Mouse (Mus musculus) cerebellum, postnatal 14 days (tissue): Measurements from ENCODE around the gene Cdh4.

Experiments
- DNase-seq, 2 experiments: peaks; one replicate each; pipeline ENCODE4 v3.0.0; 2021; ENCODE audit warnings: mixed read lengths in 2 of 2

Cdh4 gene

DNA sequence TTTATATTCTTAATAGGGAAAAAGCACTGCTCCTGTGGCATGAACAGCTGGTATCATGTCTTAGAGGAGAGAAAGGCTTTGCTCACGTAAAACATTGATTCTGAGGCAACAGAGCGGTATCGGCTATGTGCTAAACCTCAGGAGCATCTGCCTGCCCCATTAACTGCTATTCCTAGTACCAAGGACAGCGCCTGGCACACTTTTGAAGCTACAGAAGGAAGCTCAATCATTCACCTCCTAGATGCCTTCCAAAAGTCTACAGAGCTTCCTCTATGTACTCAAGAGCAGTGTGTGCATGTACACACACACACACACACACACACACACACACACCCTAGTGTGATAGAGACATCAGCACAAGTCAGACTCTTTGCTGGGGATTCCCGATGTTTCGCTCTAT is 34.4 kb downstream of the Cdh4 start:
- no peak for DNase-seq

DNA sequence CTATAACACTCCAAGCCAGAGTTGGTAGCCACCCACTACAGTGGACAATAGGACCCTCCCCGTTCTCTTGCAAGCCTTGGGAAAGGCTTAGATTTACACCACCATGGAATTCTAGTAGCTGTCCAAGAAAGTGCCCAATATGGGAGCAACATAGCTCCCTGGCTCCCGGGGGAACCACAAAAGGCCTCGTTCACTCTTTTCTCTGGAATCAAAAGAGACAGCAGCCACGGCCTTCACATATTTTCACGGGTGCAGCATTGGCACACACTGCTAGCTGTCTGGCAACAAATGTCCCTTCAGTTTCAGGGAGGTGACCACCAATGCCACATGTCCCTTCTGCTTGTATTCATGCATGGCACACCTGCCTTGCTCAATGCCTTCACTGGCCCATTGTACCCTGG is 38.6 kb downstream of the Cdh4 start:
- peak; percentile 25 to 36 for DNase-seq

DNA sequence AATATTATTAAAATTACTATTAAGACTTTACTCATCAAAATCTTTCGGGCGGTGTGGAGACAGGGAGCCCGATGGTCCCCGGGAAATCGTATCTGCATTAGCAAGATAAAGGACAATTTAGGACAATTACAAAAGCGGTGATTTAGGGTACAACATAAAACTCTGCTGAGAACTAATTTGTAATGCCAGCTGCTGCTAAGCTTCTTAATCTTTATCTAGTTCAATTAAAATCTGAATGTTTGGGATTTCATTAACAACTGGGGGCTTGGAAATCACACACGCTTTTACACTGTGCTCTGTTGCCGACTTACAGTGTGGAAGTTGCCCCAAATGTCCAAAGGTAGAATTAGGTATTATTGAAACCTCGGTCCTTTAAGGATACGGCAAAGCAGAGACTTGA is 39.1 kb downstream of the Cdh4 start:
- no peak for DNase-seq

DNA sequence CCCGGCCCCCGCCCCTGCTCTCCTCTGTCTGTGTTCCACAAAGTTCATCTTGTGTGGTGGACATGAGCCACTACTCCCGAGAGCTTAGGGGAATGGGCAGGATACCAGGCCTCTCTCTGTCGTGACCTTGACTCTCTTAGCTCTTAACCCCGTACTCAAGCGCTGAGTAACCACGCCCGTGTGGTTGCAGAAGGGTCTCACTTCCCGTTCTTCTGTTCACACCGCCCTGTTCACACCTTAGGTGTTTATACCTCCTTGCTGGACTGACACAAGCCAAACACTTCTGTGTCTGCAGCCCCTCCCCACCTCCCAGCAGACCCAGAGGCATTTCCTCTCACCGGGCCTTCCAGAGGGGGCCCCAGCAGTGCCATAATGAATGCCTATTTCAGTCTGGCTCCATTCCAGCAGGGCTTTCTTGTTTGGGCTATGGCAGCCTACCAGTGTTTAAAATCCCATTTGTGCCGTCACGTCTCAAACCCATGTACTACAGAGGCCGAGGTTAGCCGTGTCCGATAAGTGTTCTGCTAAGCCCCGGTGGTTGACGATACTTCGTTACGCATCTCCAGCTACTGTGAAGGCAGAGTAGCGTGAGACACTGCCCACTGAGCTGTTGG is 46.4 kb downstream of the Cdh4 start:
- no peak for DNase-seq

DNA sequence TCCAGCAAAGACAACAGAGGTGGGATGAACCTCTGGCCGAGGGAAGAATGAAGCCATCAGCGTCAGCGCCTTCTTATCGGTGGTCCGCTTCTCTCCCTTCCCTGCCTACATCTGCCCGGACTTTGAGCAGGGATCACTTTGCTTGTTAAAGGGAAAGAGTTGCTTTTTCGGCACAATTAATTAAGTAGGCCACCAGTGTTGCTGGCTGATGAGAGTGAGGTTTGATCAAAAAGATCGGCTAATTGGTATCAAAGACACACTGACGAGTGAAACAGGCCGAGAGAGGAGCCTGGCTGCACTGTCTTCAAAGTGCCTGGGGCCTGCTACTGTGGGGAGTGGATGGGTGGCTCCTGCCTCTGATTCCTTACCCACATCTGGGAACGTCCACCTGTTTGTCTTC is 49.7 kb downstream of the Cdh4 start:
- no peak for DNase-seq

DNA sequence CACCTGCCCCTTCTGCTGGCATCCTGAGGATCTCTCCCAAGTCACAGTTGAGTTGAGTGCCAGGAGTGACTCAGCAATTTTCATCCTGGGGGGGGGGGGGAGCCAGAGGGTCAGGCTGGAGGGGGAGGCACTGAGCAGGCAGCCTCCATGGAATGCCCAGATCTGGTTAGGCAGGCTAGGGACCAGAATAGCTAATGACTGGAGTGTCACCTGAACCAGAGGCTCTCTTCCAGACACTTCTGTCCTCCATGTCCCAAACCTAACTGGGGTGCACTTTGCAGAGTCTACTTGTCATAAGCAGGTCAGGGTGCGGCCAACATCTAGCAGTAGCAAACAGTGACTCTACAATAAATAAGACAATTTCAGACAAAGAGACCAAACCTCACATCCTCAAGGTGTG is 52.0 kb downstream of the Cdh4 start:
- DNase-seq: no peak

DNA sequence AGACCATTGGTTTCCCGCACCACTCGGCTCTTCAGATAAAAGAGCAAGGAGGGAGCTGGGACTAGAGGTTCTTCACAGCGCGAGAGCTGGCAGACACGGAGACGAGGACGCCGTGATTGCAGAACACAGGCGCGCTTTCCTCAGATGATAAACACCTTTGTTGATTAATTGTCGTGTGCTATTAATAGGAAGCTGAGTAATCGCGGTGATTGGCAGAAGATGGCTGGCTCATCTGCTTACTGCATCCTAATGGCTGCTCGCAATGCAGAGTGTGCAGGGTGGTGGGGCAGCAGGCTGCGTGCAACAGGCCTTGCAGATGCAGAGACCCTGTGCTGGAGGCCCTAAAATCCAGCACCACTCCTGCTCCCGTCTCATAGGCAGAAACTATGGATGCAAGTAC is 68.2 kb downstream of the Cdh4 start:
- no peak for DNase-seq

DNA sequence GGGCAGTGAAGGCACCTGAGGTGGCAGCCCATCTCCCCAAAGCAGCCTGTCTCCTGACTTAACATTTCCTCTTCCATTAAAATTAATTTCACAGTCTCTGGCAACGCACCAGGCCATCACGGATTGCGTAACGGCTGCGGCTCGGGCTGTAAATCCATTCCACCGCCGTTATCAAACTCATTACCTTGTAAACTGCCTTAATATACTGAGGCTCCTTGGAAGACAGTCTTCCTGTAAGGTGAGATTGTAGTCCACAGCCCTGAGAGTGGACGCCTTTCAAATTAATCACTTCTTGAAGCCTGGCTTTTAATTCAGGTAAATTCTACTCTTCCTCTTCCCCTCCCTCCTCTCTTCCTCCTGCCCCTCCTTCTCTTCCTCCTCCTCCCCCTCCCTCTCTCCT is 74.3 kb downstream of the Cdh4 start:
- no peak for DNase-seq

DNA sequence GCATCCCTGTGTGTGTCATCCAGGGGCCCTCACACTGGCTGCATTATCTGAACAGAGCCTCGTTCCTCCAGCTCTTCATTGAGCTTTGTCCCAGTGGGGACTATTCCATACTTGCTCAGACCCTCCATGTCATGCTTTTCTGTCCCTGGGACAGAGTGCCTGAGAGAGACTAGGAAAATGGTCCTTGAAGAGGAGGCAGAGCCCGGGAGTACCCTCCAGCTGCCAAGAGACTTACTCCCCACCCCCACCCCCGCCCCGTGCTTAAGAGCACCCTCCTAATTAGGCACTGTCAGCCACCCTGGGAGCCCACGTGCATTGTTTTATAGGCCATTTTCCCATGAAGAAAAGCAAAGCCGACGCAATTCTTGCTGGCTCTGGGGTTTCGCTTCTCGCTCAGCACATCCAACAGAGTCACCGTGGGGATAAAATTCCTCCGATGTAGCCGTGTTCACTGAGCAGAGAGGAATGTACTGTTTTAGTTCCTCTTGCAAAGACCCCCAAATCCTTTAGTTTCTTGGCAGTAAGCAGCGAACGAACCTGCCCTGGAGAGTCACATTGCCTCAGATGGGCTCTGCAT is 76.3 kb downstream of the Cdh4 start:
- no peak for DNase-seq

DNA sequence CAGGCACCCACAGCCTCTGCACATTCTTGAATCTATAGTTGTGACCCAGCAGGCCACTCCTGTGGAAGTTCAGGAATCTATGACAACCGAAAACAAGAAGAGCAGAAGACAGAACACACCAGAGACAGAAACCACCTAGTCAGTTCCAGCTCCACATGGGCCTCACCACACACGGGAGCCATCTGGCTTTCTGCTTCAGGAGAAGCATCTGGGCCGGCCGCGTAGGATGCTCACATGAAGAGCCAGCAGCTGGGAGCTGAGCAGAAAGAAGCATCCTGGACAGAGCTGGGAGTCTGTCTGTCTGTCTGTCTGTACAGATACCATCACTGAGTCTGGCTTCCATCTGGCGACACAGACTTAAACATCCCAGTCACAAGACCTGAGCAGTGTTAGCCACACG is 76.9 kb downstream of the Cdh4 start:
- no peak for DNase-seq

DNA sequence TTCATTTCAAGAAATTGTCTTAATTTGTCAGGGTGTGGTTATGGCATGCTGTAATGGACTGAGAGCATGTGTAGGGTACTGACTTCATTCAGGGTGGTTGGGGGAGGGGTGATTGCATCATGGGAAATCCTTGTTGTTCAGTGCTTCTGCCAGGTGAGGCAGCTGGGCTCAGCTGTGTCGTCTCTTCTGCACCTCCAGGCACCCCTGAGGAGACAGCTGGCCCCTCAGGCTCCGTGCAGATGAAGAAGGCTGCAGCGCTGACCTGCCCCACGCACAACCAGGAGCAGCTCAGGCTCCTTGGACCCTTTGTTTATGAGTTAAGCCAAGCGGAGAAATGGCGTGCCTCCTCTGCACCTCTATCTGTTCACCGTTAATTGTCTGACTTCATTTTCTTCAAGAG is 77.7 kb downstream of the Cdh4 start:
- no peak for DNase-seq

DNA sequence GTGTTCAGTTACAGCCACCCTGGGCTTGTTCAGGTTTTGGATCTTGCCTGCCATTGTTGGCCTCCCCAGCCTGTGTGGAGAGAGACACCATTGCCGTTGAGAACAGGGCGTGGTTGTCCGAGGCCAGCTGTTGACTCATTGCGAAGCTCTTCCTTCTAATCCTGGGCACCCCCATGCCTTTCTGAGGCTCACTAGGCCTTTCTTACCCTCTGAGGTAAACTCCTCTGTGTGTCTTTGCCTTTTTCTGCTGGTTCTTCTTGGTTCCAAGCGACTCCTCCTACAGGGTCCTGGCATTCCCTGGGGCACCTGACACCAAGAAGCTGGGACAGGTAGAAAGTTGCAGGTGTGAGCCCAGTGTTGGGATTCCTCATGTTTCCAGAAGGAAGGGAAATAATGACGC is 78.7 kb downstream of the Cdh4 start:
- no peak for DNase-seq

DNA sequence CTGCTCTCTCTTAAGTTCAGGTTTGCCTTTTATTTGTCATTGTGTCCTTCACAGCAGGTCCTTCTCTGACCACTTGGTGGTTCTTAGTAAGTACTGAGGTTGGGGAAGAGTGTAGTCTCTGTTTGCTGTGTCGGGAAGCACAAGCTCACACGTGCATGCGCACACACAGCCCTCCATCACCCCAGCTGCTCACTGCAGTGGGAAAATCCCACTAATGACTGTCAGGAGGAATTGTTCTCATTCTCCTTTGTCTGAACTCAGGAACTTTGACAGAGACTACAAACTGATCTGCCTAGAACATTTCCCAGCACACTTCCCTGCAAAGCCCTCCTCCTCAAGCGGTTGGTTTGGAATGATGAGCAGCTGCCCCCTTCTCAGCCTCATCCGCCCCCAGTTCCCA is 79.2 kb downstream of the Cdh4 start:
- DNase-seq: no peak

DNA sequence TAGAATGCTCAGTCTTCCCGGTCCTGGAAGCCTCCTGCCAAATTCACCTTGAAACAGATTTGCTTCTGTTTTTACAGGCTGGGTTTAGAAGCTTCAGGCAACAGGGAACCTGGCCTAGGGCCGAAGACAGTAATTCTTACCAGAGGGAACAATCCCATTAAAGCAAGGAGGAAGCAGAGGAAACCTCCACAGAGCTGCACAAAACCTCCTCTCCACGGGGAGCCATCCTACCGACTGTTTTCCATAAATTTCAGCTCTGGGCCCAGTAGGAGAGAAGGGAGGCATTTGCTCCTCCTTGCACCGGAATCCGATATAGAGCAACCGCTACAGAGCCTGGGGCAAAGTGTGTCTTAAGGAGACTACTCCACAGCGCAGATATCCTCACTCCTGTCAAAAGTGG is 79.9 kb downstream of the Cdh4 start:
- DNase-seq: peak in 1 of 2 experiments; percentile 35

DNA sequence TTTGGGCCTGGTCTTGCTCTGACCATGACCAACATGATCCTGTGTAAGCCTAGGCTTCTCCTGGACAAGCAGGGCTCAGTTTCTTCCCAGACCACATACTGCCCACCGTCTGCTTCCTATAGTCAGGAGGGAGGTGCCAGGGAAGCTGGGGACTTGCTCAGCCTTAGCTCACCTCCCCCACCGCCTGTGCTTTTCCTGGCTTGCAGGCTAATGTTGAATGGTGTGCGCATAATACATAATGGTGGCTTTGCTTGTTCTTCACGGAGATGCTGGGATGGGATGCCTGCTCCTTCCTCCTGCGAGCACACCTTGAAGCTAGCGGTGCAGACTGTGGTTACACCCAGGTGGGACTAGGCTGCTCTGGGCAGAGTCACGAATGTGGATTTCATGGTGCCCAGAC is 84.7 kb downstream of the Cdh4 start:
- no peak for DNase-seq

DNA sequence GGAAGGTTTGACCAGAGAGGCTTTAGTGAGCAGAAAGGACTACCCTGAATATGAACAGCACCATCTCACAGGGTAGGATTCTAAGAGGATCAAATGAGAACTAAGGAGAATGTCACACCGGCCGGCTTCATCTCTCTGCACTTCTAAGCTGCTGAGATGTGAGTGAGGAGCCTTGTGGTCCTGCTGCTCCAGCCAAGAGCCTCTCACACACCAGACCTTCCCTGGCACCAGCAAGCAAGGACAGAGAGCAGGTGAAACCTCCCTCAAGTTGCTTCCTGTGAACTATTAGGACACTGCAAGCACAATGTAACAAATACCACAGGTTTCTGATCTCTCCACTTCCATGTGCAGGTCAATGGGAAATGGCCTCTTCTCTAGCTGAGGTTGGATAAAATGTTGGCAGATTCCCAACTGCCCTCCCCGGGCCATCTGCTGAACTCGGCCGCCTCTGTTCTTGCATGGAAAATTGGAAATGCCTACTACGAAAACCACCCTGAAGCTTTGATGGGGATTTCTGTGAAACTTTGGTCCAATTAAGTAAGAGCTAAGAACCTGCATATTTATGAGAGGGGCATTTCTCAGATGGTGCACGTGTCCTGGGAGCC is 88.3 kb downstream of the Cdh4 start:
- DNase-seq: peak; percentile 75 to 84

DNA sequence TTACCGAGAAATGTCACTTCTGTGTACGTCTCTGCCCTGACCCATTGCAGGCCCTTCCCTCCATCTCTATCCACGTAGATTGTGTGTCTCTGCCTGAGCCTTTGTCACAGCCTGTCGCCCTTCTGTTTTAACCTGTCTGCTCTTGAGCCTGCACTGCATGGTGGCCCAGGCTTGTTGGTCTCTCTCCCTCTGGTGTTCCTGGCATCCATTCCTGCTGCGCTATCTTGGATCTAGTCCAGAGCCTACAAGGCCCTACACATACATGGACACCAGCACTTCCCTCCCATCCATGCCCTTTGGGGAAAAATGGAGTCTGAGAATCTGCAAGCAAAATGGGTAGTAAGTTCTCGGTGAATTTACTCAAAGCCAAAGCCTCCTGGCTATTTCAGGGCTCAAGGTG is 91.0 kb downstream of the Cdh4 start:
- DNase-seq: peak in 1 of 2 experiments; percentile 51

DNA sequence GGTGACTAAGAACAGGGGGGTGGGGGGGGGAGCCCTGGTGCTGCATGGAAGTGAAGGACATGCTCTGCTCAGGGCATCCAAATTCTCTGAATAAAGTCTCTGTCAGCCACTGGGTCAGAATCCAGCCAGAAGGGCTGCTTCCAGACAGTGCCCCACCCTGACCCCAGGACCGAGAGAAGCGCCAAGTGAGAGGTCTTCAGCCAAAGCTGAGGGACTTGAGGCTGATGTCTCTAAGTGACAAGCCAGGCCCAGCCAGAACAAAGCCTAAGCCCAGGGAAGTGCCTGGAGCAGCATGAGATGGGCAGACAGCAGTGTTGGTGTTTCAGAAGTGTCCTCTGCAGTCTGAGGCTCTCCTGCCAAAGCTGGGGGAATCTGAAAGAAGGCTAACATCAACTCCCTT is 91.7 kb downstream of the Cdh4 start:
- no peak for DNase-seq

DNA sequence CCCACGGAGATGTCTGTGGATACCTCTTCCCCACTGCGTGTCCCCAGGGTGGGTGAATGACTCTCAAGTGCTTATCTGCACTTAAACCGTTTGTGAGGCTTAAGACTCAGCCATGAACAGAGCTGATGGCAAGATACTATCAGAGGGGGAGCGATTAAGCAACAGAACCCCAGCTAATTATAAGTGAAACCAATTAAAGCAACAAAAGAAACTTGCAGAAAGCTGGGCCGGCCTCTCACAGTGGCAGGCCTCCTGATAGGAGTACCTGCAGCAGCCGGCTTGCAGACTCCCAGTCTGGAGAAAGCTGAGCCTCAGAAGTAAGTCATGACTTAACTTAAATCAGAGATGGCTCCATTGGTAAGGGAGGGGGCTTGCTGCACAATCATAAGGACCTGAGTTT is 93.0 kb downstream of the Cdh4 start:
- DNase-seq: no peak

DNA sequence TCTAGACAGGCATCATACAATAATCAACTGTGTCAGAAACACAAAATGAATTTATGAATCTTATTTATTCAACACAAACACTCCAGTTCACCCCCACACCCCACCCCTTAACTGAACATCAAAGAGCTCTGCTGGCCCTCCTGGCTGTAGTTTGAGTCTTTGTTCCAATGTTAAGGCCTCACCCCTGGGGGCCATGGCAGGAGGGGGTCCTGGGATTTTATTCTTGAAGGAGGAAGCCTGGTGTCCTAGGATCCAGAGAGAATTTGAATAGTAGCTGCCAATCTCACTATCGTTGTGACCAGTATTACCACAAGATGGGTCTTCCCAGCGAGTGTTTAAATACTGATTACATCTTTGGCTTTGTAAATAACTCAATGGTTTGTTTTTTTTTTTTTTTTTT is 94.5 kb downstream of the Cdh4 start:
- DNase-seq: no peak

DNA sequence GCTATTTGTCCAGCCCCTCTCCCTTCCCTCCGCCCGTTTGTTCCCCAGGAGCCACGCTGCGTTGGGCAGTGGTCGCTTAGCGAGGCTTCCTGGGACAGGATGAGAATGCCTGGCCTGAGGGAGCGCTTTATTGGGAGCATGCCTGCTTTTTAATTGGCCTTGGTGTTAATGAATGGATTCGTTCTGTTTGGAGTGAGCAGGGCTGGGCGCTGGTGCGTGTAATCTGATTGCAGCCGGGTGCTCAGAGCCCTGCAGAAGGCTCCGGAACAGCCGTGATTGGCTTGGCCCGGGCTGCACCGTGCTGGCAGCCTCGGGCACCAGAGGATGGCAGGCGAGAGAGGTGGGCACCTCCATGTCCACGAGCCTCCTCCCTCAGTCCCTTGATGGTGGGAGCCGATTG is 95.2 kb downstream of the Cdh4 start:
- peak; percentile 90 to 92 for DNase-seq

DNA sequence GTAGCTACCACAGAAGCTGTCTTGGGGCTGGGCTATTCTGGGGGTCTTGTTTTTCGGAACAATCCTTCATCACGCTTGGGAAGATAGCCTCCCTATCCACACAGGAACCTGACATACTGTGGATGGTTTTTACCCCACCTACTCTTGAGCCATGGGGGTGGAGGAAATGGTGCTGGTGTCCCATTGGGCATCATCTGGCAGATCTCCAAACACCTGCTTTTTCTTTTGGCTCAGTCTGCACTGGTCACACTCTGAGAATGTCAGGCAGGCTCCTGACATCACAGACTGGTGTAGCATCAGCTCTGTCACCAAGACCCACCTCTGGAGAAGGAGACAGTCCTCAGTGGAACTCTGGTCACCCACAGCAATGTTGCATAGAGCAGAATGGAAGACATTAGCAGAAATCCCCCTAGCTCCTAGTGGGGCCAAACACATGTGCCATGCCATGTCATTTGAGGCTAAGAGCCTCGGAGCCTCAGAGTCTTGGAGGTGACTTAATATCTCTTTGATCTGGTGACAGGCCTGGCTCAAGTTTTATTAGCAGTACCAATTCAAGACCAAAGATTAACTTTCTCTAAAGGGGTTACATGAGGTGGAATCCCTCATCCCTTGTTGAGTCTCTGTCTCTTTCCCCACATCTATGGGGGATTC is 95.7 kb downstream of the Cdh4 start:
- peak in 1 of 2 experiments; percentile 48 for DNase-seq

DNA sequence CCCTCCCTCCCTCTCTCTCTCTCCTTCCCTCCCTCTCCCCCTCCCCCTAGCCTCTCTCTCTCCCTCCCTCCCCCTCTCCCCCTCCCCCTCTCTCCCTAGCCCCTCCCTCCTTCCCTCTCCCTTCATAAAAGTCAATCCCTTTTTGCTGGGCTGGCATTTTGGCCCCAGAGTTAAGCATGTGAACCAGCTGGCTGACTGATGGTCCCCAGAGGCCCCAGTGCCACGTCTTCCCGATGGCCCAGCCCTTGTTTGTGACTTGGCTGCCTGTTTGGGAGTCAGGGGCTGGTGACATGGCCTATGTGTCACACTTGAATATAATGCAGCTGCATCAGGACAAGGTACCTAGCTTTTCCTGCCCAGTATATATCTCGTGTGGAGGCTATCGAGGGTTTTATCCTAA is 96.3 kb downstream of the Cdh4 start:
- DNase-seq: peak; percentile 45 to 46

DNA sequence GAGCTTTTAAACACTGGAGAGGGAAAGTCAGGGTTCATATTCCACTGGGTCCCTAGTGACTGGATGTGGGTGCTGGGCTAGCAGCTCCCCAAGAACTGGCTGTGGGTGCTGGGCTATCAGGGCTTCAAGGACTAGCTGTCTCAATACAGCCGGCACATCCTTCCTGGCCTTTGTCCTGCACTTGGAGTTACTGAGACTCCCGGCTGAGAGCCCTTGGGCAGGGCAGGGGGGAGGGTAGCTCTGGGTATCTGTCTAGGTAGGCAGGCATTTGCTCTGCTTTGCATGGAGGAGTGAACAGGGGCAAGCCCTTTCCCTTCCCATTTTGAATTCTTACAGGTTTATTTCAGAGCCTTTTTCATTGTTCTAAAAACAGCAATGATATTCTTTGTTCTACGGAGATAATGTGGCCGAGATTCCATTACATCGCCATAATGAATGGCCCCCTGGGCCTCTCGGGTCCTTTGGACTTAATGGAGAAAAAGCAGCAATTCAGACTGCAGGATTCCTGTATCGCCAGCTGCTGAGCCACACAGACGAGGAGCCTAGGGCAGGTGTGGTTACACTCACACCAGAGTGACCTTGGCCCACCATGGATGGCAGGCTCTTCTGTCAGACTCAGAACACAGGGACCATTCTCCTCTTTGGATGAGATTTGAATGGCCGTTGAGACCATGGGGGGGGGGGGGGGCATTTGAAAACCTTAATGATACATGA is 97.5 kb downstream of the Cdh4 start:
- no peak for DNase-seq
